Mouse (Mus musculus): ENCODE results near the gene Ube2c. TPM values are rescaled to one million over a fixed set of nuclear protein-coding genes. Genes with fewer than 3 reads are reported as not detected.

Gene Ube2c
- polyA plus RNA-seq, 1 experiment from 2014 or later, result 208 TPM

GRCm38 (mm10) chr2:164813557-164813956, 43.9 kb downstream of the Ube2c start:
- H3K27me3 ChIP-seq, result no peaks in the 10 kb centered on the region
- H3K9me3 ChIP-seq, result no peaks in the 10 kb centered on the region
- H3K4me3 ChIP-seq (replicated peaks), result no peak overlapping the region
- H3K4me1 ChIP-seq (replicated peaks), result no peaks in the 10 kb centered on the region
- 63% methylated on average over 2 of the region's 2 CpGs for WGBS
- no peak overlapping the region for H3K27ac ChIP-seq
- H3K36me3 ChIP-seq, result peaks cover 32% of the 10 kb centered on the region
- no peak for ATAC-seq
- H3K4me2 ChIP-seq (replicated peaks), result no peak overlapping the region
- H3K9ac ChIP-seq (replicated peaks), result no peak overlapping the region

- no peak overlapping the region for H3K9ac ChIP-seq (replicated peaks)
- no peaks in the 10 kb centered on the region for H3K9me3 ChIP-seq
- H3K4me1 ChIP-seq (replicated peaks), result no peaks in the 10 kb centered on the region
- H3K27ac ChIP-seq, result no peak overlapping the region
- H3K4me3 ChIP-seq (replicated peaks), result no peak overlapping the region
- no peak overlapping the region for H3K4me2 ChIP-seq (replicated peaks)
- WGBS, result 93% methylated on average over 5 of the region's 5 CpGs
- peaks cover 29% of the 10 kb centered on the region for H3K36me3 ChIP-seq
- no peaks in the 10 kb centered on the region for H3K27me3 ChIP-seq
- no peak for ATAC-seq
Observed at GRCm38 (mm10) chr2:164815348-164815747, 45.6 kb downstream of the Ube2c start.

- Histone ChIP-seq H3K36me3 (peaks cover 34% of the 10 kb centered on the region), H3K4me3 (replicated peaks) (no peak overlapping the region), H3K27ac (no peak overlapping the region), H3K9me3 (no peaks in the 10 kb centered on the region), H3K27me3 (no peaks in the 10 kb centered on the region), H3K4me2 (replicated peaks) (no peak overlapping the region), H3K4me1 (replicated peaks) (no peaks in the 10 kb centered on the region), H3K9ac (replicated peaks) (no peak overlapping the region)
- WGBS, result 90% methylated on average over 8 of the region's 8 CpGs
- no peak for ATAC-seq
Observed at GRCm38 (mm10) chr2:164815821-164816220, 46.1 kb downstream of the Ube2c start.

- Histone ChIP-seq H3K9ac (replicated peaks) (no peak overlapping the region), H3K4me3 (replicated peaks) (no peak overlapping the region), H3K27ac (no peak overlapping the region), H3K36me3 (peaks cover 44% of the 10 kb centered on the region), H3K4me2 (replicated peaks) (no peak overlapping the region), H3K9me3 (no peaks in the 10 kb centered on the region), H3K27me3 (no peaks in the 10 kb centered on the region), H3K4me1 (replicated peaks) (peaks cover 5% of the 10 kb centered on the region)
- ATAC-seq, result no peak
- 90% methylated on average over 6 of the region's 6 CpGs for WGBS
Observed at GRCm38 (mm10) chr2:164817206-164817605, 47.5 kb downstream of the Ube2c start.

DNA sequence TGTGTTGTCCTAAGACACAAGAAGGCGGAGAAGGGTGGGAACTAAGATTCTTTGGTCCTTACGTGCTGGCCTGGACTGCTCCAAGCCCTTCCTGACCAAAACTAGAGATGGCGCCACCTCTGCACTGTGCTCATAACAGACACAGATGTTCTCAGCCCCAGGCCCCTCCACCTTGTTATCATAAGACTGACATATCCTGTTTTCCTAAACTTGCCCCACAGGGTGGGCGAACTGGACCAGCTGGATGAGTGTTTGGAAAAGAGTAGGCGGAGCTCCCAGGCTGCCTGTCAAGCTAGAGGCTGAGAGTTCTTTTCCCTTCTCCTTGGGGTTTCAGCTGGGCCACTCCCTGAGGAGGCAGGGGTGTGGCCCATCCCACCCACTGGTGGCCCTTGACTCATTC, 48.0 kb downstream of the Ube2c start:
- H3K9me3 ChIP-seq, result no peaks in the 10 kb centered on the region
- no peak overlapping the region for H3K4me3 ChIP-seq (replicated peaks)
- WGBS, result 86% methylated on average over 5 of the region's 5 CpGs
- H3K36me3 ChIP-seq, result peaks cover 42% of the 10 kb centered on the region
- H3K9ac ChIP-seq (replicated peaks), result no peak overlapping the region
- H3K4me1 ChIP-seq (replicated peaks), result peaks cover 8% of the 10 kb centered on the region
- H3K27ac ChIP-seq, result no peak overlapping the region
- H3K4me2 ChIP-seq (replicated peaks), result no peak overlapping the region
- no peak for ATAC-seq
- no peaks in the 10 kb centered on the region for H3K27me3 ChIP-seq

DNA sequence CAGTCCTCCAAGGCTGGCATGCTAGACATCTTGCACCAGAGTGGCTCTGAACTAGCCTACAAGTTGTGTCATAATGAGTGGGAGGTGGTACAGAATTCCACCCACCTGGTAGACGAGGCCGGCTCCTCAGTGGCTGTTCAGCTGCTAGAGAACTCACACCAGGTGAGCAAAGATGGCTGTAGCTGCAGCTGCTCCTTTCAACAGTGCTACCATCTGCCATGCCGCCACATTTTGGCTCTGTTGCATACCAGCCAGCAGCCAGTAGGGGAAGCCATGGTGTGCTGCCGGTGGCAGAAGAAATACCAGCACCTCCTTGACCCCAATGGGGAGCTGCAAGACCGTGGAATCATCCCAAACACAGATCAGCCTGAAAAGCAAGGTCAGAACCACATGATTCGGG, 51.4 kb downstream of the Ube2c start:
- Histone ChIP-seq H3K27me3 (no peaks in the 10 kb centered on the region), H3K27ac (no peak overlapping the region), H3K4me2 (replicated peaks) (no peak overlapping the region), H3K4me1 (replicated peaks) (peaks cover 19% of the 10 kb centered on the region), H3K36me3 (peaks cover 40% of the 10 kb centered on the region), H3K9me3 (no peaks in the 10 kb centered on the region), H3K9ac (replicated peaks) (no peak overlapping the region), H3K4me3 (replicated peaks) (no peak overlapping the region)
- ATAC-seq, result no peak
- 83% methylated on average over 6 of the region's 6 CpGs for WGBS

DNA sequence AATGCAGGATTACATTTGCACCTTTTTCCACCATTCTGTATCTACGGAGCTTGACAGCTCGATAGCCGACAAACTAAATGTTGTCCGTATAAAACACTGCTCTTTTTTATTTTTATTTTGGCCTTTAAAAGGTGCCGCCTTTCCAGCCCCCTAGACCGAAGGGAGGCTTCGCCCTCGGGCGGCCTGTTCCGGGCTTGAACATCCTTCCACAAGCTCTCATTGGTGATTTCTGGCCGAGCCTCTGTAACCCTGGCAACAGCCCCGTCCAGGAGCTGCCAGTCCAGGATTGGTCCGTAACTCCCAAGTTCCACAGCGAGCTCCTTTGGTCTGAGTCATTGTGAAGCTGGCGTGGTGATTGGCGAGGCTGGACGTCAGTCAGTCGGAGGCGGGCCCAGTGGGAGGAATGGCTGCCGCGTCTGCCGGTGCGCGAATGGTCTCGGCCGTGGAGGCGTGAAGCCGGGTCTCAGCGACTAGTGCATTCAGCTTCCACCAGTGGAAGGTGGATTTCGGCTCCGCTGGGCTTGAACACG, 53.0 kb downstream of the Ube2c start, which contains the start of gene Zswim1:
Gene Zswim1 (plus strand): TSS at position 51 of the 530 bp plus-strand sequence.
- H3K36me3 ChIP-seq, result peaks cover 56% of the 10 kb centered on the region
- peak within 1 kb of the TSS; percentile 58 for H3K4me2 ChIP-seq (replicated peaks)
- no peaks in the 10 kb centered on the region for H3K9me3 ChIP-seq
- peaks cover 23% of the 10 kb centered on the region for H3K4me1 ChIP-seq (replicated peaks)
- H3K9ac ChIP-seq (replicated peaks), result peak within 1 kb of the TSS; percentile 77
- 2% methylated on average over 32 of the region's 32 CpGs for WGBS
- H3K27ac ChIP-seq, result peak within 1 kb of the TSS; percentile 93
- peak within 1 kb of the TSS; percentile 74 for H3K4me3 ChIP-seq (replicated peaks)
- H3K27me3 ChIP-seq, result no peaks in the 10 kb centered on the region
- ATAC-seq, result peak; percentile 100

DNA sequence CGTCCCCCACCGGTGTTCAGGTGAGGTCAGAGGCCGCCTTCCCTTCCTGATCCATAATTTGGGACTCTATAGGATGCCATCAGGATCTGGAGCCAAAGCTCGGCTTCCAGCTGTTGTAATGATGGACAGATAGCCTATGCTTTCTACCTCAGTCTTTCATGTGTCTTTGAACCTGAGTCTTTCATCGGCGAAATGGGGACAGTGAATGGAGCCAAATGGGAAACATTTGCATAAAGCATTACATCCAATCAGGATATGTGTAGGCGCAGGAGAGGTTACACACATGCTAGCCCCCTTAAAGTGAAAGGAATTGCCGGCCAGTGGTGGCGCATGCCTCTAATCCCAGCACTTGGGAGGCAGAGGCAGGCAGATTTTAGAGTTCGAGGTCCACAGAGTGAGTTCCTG, 53.5 kb downstream of the Ube2c start:
- peak; percentile 72 for ATAC-seq
- Histone ChIP-seq H3K4me1 (replicated peaks) (peaks cover 23% of the 10 kb centered on the region), H3K4me3 (replicated peaks) (peak overlapping the region; percentile 74), H3K36me3 (peaks cover 61% of the 10 kb centered on the region), H3K9me3 (no peaks in the 10 kb centered on the region), H3K4me2 (replicated peaks) (peak overlapping the region; percentile 58), H3K27me3 (no peaks in the 10 kb centered on the region), H3K27ac (peak overlapping the region; percentile 93), H3K9ac (replicated peaks) (peak overlapping the region; percentile 77)
- 3% methylated on average over 10 of the region's 10 CpGs for WGBS

GRCm38 (mm10) chr2:164823969-164824368, 54.3 kb downstream of the Ube2c start:
- peaks cover 69% of the 10 kb centered on the region for H3K36me3 ChIP-seq
- peak overlapping the region; percentile 74 for H3K4me3 ChIP-seq (replicated peaks)

DNA sequence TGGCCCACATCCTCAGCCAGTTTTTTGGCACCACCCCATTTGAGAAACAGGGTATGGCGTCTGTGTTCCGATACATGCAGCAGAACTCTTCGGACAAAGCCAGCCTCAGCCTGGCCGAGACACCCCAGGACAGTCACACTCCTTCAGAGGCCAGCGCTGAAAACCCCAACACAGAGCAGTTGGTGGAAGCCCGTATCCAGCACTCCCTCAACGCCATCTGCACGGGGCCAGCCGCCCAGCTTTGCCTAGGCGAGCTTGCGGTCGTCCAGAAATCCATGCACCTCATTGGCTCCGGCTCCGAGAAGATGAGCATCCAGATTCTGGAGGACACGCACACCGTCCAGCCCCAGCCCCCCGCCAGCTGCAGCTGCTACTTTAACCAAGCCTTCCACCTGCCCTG, 55.8 kb downstream of the Ube2c start:
- H3K4me1 ChIP-seq (replicated peaks), result peaks cover 23% of the 10 kb centered on the region

More at GRCm38 (mm10) chr2:164823969-164824368, 54.3 kb downstream of the Ube2c start:
- 98% methylated on average over 4 of the region's 4 CpGs for WGBS
- Histone ChIP-seq H3K4me1 (replicated peaks) (peaks cover 23% of the 10 kb centered on the region), H3K4me2 (replicated peaks) (peak overlapping the region; percentile 58), H3K27ac (no peak overlapping the region), H3K27me3 (no peaks in the 10 kb centered on the region), H3K9me3 (no peaks in the 10 kb centered on the region), H3K9ac (replicated peaks) (no peak overlapping the region)
- no peak for ATAC-seq

DNA sequence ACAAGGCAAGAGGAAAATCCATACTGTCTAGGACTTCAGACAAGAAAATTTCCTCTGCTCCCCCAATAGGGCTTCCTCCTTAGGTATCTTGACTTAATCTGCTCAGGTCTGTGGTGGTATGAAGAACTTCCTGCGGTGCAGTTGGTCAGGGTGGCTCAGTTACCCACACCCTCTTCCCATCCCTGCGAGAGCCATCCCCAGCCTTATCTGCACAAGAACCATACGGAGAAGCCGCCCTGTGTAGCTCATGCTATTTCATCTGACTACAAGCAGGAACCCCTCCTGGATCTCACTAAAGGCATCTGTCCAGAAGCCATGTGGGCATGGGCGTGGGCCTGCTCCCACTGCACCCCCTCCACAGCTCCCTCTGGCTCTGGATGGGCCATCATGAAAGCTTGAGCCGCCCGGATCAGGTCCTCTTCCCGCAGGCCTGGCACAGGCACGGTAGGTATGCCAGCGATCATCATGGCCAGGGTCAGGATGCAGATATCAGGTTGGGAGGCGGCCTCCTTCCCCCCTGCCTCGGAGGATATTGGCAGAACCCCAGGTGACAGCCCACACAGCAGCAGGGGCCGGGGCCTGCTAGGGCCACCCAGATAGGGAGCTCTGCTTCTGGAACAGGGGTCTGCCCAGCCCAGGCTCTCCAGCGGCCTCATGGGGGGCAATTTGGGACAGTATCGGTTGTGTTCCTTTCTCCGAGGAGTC, 57.6 kb downstream of the Ube2c start:
- Histone ChIP-seq H3K4me2 (replicated peaks) (no peak overlapping the region), H3K9ac (replicated peaks) (0 out of 2 replicates have a peak overlapping the region, but pooled peaks have one; percentile 16), H3K9me3 (no peaks in the 10 kb centered on the region), H3K27ac (no peak overlapping the region), H3K27me3 (no peaks in the 10 kb centered on the region), H3K36me3 (peaks cover 47% of the 10 kb centered on the region), H3K4me3 (replicated peaks) (no peak overlapping the region), H3K4me1 (replicated peaks) (peaks cover 18% of the 10 kb centered on the region)
- 87% methylated on average over 16 of the region's 16 CpGs for WGBS
- no peak for ATAC-seq

More for the DNA sequence above, 55.8 kb downstream of the Ube2c start:
- 95% methylated on average over 17 of the region's 17 CpGs for WGBS
- H3K27ac ChIP-seq, result no peak overlapping the region
- ATAC-seq, result no peak
- H3K27me3 ChIP-seq, result no peaks in the 10 kb centered on the region
- peaks cover 60% of the 10 kb centered on the region for H3K36me3 ChIP-seq
- no peak overlapping the region for H3K4me2 ChIP-seq (replicated peaks)
- no peaks in the 10 kb centered on the region for H3K9me3 ChIP-seq
- no peak overlapping the region for H3K9ac ChIP-seq (replicated peaks)
- no peak overlapping the region for H3K4me3 ChIP-seq (replicated peaks)

Data from midbrain, embryonic 13.5 days (tissue).